In the genomic region with DNA sequence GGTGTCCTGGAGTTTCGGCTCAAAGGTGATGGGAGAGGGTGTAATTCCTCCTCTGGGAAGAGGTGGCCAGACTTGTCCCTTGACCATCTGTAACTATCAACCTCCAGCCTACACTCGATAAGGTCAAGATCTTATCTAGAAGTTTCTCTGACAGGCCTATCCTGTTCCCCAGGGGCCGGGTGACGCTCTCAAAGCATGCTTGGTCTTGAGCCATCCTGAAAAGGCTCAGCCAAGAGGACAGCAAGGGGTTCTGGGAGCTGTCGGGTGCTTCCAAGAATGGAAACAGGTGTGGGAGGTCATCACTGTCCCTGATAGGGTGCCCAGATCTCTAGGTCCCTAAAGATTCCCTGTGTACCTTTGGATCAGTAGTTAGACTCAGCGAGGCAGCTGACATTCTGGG, we compare ENCODE assay signal across 34 mouse cellular contexts. TPM values are rescaled to one million over a fixed set of nuclear protein-coding genes. Genes with fewer than 3 reads are reported as not detected.
"Had no signal": no experiment of that assay in that cellular context is flagged by ENCODE, and none has a peak within 500 bp of the region (broad histone marks: within the 10 kb centered on the region; RNA-seq: fewer than 3 reads in every experiment).

No protein-coding gene starts in this region.

- H3K4me2 ChIP-seq: limb, embryonic 12.5 days; limb, embryonic 13.5 days; limb, embryonic 15.5 days; liver, embryonic 11.5 days; liver, embryonic 12.5 days; liver, embryonic 13.5 days; liver, embryonic 15.5 days; lung, embryonic 14.5 days; lung, embryonic 15.5 days; midbrain, embryonic 11.5 days; midbrain, embryonic 12.5 days; midbrain, embryonic 13.5 days; midbrain, embryonic 15.5 days had no signal

- H3K4me3 ChIP-seq: left cerebral cortex, adult 2 months; limb, embryonic 10.5 days; limb, embryonic 12.5 days; limb, embryonic 13.5 days; limb, embryonic 15.5 days; liver, embryonic 12.5 days; liver, embryonic 13.5 days; liver, embryonic 15.5 days; lung, embryonic 15.5 days; megakaryocyte, embryonic 14.5 days; midbrain, embryonic 10.5 days; midbrain, embryonic 12.5 days; midbrain, embryonic 13.5 days; midbrain, embryonic 15.5 days; myocyte had no signal

- ATAC-seq: liver, embryonic 12.5 days; liver, postnatal 0 days; lung, postnatal 0 days; midbrain, embryonic 13.5 days; midbrain, embryonic 15.5 days had no signal

- H3K36me3 ChIP-seq: limb, embryonic 10.5 days; limb, embryonic 12.5 days; limb, embryonic 13.5 days; limb, embryonic 15.5 days; liver, embryonic 12.5 days; liver, embryonic 13.5 days; liver, embryonic 15.5 days; lung, embryonic 15.5 days; midbrain, embryonic 10.5 days; midbrain, embryonic 12.5 days; midbrain, embryonic 13.5 days; midbrain, embryonic 15.5 days had no signal

- H3K27me3 ChIP-seq: midbrain, embryonic 13.5 days had no signal

- H3K9ac ChIP-seq: limb, embryonic 12.5 days; limb, embryonic 13.5 days; limb, embryonic 15.5 days; liver, embryonic 12.5 days; liver, embryonic 13.5 days; liver, embryonic 14.5 days; liver, embryonic 15.5 days; liver, postnatal 0 days; lung, embryonic 14.5 days; lung, embryonic 15.5 days; midbrain, embryonic 12.5 days; midbrain, embryonic 13.5 days; midbrain, embryonic 15.5 days had no signal

- H3K27ac ChIP-seq: left cerebral cortex, adult 2 months; limb, embryonic 10.5 days; limb, embryonic 12.5 days; limb, embryonic 13.5 days; limb, embryonic 15.5 days; liver, embryonic 12.5 days; liver, embryonic 13.5 days; liver, embryonic 14.5 days; liver, embryonic 15.5 days; lung, embryonic 15.5 days; macrophage; midbrain, embryonic 10.5 days; midbrain, embryonic 12.5 days; midbrain, embryonic 13.5 days; midbrain, embryonic 15.5 days had no signal

- DNase-seq: layer of hippocampus, postnatal 36 days; left cerebral cortex, postnatal 4 days; liver; liver, embryonic 13.5 days; liver, postnatal 0 days; lung, adult 18-20 months; lung, adult 2 months; lung, embryonic 14.5 days; lung, postnatal 10 days; lung, postnatal 14 days; lung, postnatal 36 days; lung, postnatal 4 days; midbrain, embryonic 14.5 days had no signal

- H3K9me3 ChIP-seq: limb, embryonic 10.5 days; limb, embryonic 12.5 days; limb, embryonic 13.5 days; limb, embryonic 15.5 days; liver, embryonic 12.5 days; liver, embryonic 13.5 days; liver, embryonic 15.5 days; lung, embryonic 15.5 days; midbrain, embryonic 10.5 days; midbrain, embryonic 12.5 days; midbrain, embryonic 13.5 days; midbrain, embryonic 15.5 days had no signal

RNA-seq across cellular contexts. Expression of a gene that starts 4.4 kb away (rescaled TPM):
- total RNA-seq: megakaryocyte-erythroid progenitor cell, adult 5-6 weeks; monocyte, adult 5-6 weeks had no signal
- polyA plus RNA-seq: limb, embryonic 10.5 days; liver, embryonic 12.5 days had no signal
